Mouse (Mus musculus) frontal cortex, postnatal 25 days (tissue): ENCODE measurements around the gene Ttyh3.

ENCODE experiments used
- DNase-seq, 2 experiments: peaks; one replicate each; pipeline ENCODE4 v3.0.0; 2022; ENCODE audit warnings: low spot score in 2 of 2

Ttyh3 gene

GRCm38 (mm10) chr5:140609511-140610272, 39.1 kb downstream of the Ttyh3 start:
- DNase-seq = no peak

- no peak for DNase-seq
Measured at GRCm38 (mm10) chr5:140608634-140609015, 40.2 kb downstream of the Ttyh3 start.

- no peak for DNase-seq
Measured at GRCm38 (mm10) chr5:140607836-140608633, 40.8 kb downstream of the Ttyh3 start.

- DNase-seq = peak in 1 of 2 experiments; percentile 66
Measured at GRCm38 (mm10) chr5:140607001-140607835, 41.6 kb downstream of the Ttyh3 start, which contains the start of gene Lfng. Gene Lfng (plus strand): TSS chr5:140607320.

GRCm38 (mm10) chr5:140606386-140606785, 42.4 kb downstream of the Ttyh3 start:
- no peak for DNase-seq

- DNase-seq = no peak
Measured at GRCm38 (mm10) chr5:140605228-140605627, 43.6 kb downstream of the Ttyh3 start.

- DNase-seq = no peak
Measured at GRCm38 (mm10) chr5:140604386-140604785, 44.4 kb downstream of the Ttyh3 start.

- no peak for DNase-seq
Measured at GRCm38 (mm10) chr5:140602540-140602939, 46.3 kb downstream of the Ttyh3 start.

GRCm38 (mm10) chr5:140601712-140602111, 47.1 kb downstream of the Ttyh3 start:
- no peak for DNase-seq

GRCm38 (mm10) chr5:140599939-140600338, 48.9 kb downstream of the Ttyh3 start:
- no peak for DNase-seq

- DNase-seq = no peak
Measured at GRCm38 (mm10) chr5:140597787-140598186, 51.0 kb downstream of the Ttyh3 start.

- no peak for DNase-seq
Measured at GRCm38 (mm10) chr5:140596927-140597588, 51.8 kb downstream of the Ttyh3 start.

GRCm38 (mm10) chr5:140596426-140596825, 52.4 kb downstream of the Ttyh3 start:
- no peak for DNase-seq

GRCm38 (mm10) chr5:140594846-140595245, 54.0 kb downstream of the Ttyh3 start:
- DNase-seq = no peak

- no peak for DNase-seq
Measured at GRCm38 (mm10) chr5:140589082-140589774, 59.6 kb downstream of the Ttyh3 start.

GRCm38 (mm10) chr5:140583732-140584368, 65.0 kb downstream of the Ttyh3 start:
- DNase-seq = no peak

- DNase-seq = no peak
Measured at GRCm38 (mm10) chr5:140582995-140583731, 65.7 kb downstream of the Ttyh3 start.

GRCm38 (mm10) chr5:140581569-140581968, 67.3 kb downstream of the Ttyh3 start:
- no peak for DNase-seq

GRCm38 (mm10) chr5:140579771-140580170, 69.1 kb downstream of the Ttyh3 start:
- no peak for DNase-seq

GRCm38 (mm10) chr5:140579221-140579620, 69.6 kb downstream of the Ttyh3 start:
- DNase-seq = no peak
